Mouse (Mus musculus) liver, adult 2 months (tissue): Measurements from ENCODE around the gene Prss54.

Source experiments
- CTCF ChIP-seq: fragments of 200-500 bp; IDR thresholded peaks from 2 replicates; pipeline ENCODE4 v1.5.1; 2011; ENCODE audit warnings: low read depth, low read length, control low read depth
- POLR2A ChIP-seq: fragments of 200-500 bp; IDR thresholded peaks from 2 replicates; pipeline ENCODE4 v1.6.1; 2011; ENCODE audit warnings: low read length, control low read depth; ENCODE audit not compliant: insufficient read depth; ENCODE audit errors: extremely low read depth

GRCm38 (mm10) chr8:95599861-95600260 is 23.7 kb upstream of the Prss54 start:
- no peak for TF ChIP-seq POLR2A
- peak; percentile 61 for TF ChIP-seq CTCF
